Mouse (Mus musculus) spleen, adult 2 months (tissue): ENCODE results near the gene Tox3. TPM values are rescaled to one million over a fixed set of nuclear protein-coding genes. Genes with fewer than 3 reads are reported as not detected.

Experiments
- DNase-seq, 2 experiments: peaks; one replicate each; pipeline versions ENCODE4 v3.0.0 to v3.0.0-alpha.2; 2012 to 2021; ENCODE audit warnings: low spot score in 2 of 2, low read depth in 1 of 2
- H3K27ac ChIP-seq: fragments of 200-500 bp; 2 replicates; pipeline ENCODE4 v1.5.1; 2012; ENCODE audit warnings: low read length, inconsistent platforms; ENCODE audit not compliant: insufficient read depth
- H3K27me3 ChIP-seq: fragments of 200-500 bp; 2 replicates; pipeline ENCODE4 v1.6.1; 2012; ENCODE audit warnings: mild to moderate bottlenecking, moderate library complexity, low read length, inconsistent platforms; ENCODE audit not compliant: control insufficient read depth, insufficient read depth
- H3K36me3 ChIP-seq: fragments of 200-500 bp; 2 replicates; pipeline ENCODE4 v1.6.1; 2012; ENCODE audit warnings: mild to moderate bottlenecking, low read length, inconsistent platforms; ENCODE audit not compliant: control insufficient read depth, insufficient read depth
- H3K4me1 ChIP-seq: fragments of 200-500 bp; 2 replicates; pipeline ENCODE4 v1.6.1; 2011; ENCODE audit warnings: inconsistent platforms; ENCODE audit not compliant: control insufficient read depth, insufficient read depth, insufficient read length
- H3K4me3 ChIP-seq: fragments of 200-500 bp; 2 replicates; pipeline ENCODE4 v1.5.1; 2011; ENCODE audit warnings: mild to moderate bottlenecking, inconsistent platforms; ENCODE audit not compliant: insufficient read depth, insufficient read length; ENCODE audit errors: extremely low read depth
- CTCF ChIP-seq: fragments of 200-500 bp; IDR thresholded peaks from 2 replicates; pipeline ENCODE4 v1.5.1; 2011; ENCODE audit warnings: mild to moderate bottlenecking, inconsistent platforms; ENCODE audit not compliant: insufficient read depth, insufficient read length, insufficient replicate concordance; ENCODE audit errors: extremely low read depth
- POLR2A ChIP-seq: fragments of 200-500 bp; IDR thresholded peaks from 2 replicates; pipeline ENCODE4 v1.6.1; 2011; ENCODE audit warnings: low read depth, low read length, inconsistent platforms
- WGBS: fragments of 180-500 bp; shearing (Covaris S2); methylation state at CpG from one replicate; pipeline ENCODE4 v1.1.7; 2018; 5-methylcytosine and 5-hydroxymethylcytosine counted together
- polyA plus RNA-seq: library from polyadenylated mRNA; depleted of rRNA; stranded (reverse); fragments of >200 nt; gene quantifications from 2 replicates; pipeline ENCODE4 v1.2.3, GENCODE M21; 2012; rRNA removed

The Tox3 gene
- 0.08 and 0.35 TPM in 2 replicates for polyA plus RNA-seq

DNA sequence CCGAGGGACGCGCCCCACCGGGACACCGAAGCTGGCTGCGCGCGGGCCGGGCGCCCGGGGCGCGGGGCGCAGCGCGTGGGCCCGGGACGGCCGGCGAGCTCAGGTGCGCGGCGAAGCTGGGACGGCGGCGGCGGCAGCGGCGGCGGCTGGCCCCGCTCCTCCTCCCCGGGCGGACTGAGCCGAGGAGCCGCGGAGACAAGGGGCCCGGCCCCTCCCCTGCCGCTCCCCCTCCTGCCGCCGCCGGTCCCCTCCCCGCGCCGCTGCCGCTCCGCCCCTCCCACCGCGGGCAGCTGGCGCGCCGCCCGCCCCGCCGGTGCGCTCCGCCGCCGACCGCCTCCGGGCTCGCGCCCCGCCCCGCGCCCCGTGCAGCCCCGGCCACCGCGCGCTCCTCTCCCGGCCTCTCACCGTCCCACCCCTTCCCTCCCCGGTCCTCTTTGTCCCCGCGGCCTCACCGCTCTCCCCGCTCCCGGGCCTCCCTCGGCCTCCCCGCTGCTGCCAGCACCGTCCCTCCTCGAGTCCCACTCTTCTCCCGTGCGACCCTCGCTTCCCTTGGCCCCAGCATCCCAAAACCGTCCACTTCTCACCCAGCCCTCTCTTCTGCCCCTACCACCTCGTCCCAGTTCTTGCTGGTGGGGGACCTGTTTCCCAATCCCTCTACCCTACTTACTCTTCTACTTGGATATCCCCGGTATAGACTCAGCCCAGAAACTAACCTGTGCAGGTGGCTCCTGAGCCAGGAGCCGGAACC lies at the start of gene Tox3:
Gene Tox3, minus strand, starts transcription at position 166 of the 748 bp plus-strand sequence.
- TF ChIP-seq CTCF = no peak
- TF ChIP-seq POLR2A = no peak
- Histone ChIP-seq H3K36me3 (no peaks in the 10 kb centered on the region), H3K27ac (no peak within 1 kb of the TSS), H3K4me3 (0 out of 2 replicates have a peak within 1 kb of the TSS, but pooled peaks have one; percentile 1), H3K27me3 (peaks cover 10% of the 10 kb centered on the region), H3K4me1 (no peaks in the 10 kb centered on the region)
- WGBS = 9% methylated on average over 52 of the region's 89 CpGs
- no peak for DNase-seq

DNA sequence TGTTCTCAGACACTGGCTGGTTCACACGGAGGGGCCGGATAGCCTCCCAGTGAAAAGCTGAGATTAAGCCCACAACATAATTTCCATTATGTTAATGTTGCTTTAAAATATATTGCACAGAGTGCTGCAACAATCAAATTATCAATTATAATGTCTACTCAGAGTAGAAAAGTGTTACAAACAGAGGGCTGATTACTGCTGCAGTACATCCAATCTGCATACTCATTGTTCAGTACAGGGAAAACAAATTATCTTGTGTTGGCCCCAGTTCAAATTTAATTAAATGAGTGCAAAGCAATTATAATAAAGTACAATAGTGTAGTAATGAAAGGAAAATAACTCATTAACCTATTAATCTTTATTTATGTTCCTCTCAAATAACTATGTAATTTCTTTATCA lies 44.5 kb upstream of the Tox3 start:
- no peaks in the 10 kb centered on the region for H3K27me3 ChIP-seq
- DNase-seq = no peak
- H3K4me1 ChIP-seq = no peaks in the 10 kb centered on the region
- TF ChIP-seq POLR2A (no peak), CTCF (no peak)
- H3K36me3 ChIP-seq = no peaks in the 10 kb centered on the region
- no peak overlapping the region for H3K4me3 ChIP-seq
- no peak overlapping the region for H3K27ac ChIP-seq
- WGBS = 96% methylated on average over 2 of the region's 2 CpGs

- TF ChIP-seq CTCF (no peak), POLR2A (no peak)
- Histone ChIP-seq H3K27me3 (no peaks in the 10 kb centered on the region), H3K36me3 (no peaks in the 10 kb centered on the region), H3K4me1 (no peaks in the 10 kb centered on the region), H3K4me3 (no peak overlapping the region), H3K27ac (no peak overlapping the region)
- 5% methylated on average over 3 of the region's 3 CpGs for WGBS
- DNase-seq = no peak
Measured at GRCm38 (mm10) chr8:90391483-90392074, 43.4 kb upstream of the Tox3 start.

DNA sequence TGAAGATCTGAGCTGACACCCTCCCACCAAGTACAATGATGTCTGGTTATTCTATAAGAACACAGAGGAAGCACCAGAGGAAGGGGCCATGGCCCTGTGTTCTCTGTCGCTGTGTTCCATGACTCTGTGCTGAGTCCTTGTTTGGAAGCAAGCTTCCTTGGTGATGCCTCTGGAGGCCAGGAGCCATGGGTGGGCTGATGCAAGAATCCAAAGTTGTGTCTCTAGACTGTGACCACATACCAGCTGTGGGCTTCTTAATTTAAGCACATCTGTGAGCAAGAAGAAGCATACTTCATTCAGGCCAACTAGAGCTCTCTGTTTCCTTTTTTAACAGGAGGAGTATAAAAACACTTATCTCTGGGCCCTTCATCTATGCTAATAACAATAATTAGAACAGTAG lies 42.7 kb upstream of the Tox3 start:
- DNase-seq = no peak
- Histone ChIP-seq H3K27me3 (no peaks in the 10 kb centered on the region), H3K4me1 (no peaks in the 10 kb centered on the region), H3K27ac (no peak overlapping the region), H3K4me3 (no peak overlapping the region), H3K36me3 (no peaks in the 10 kb centered on the region)
- 76% methylated on average over 1 of the region's 1 CpGs for WGBS
- no peak for TF ChIP-seq CTCF
- TF ChIP-seq POLR2A = no peak

DNA sequence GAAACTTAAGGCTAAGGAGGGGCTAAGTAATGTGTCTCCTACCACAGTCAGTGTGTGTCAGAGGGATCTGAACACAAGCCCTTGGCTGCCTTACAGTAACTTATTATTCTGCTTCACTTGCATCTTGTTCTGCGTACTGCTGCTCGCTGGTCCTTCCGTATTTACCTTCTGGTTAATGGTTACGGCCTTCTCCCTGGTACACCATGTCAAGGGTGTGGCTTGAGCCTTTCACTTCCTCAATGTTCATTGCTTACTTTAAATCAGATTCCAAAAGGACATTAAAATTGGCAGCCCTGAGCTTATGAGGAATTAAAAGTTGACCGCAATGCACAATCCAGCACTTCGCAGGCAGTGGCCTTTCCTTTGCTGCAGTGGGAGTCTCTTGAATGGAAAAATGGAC lies 30.9 kb upstream of the Tox3 start:
- no peaks in the 10 kb centered on the region for H3K27me3 ChIP-seq
- WGBS = 83% methylated on average over 6 of the region's 6 CpGs
- TF ChIP-seq CTCF (no peak), POLR2A (no peak)
- H3K4me3 ChIP-seq = no peak overlapping the region
- no peaks in the 10 kb centered on the region for H3K36me3 ChIP-seq
- no peak overlapping the region for H3K27ac ChIP-seq
- no peaks in the 10 kb centered on the region for H3K4me1 ChIP-seq
- DNase-seq = no peak

DNA sequence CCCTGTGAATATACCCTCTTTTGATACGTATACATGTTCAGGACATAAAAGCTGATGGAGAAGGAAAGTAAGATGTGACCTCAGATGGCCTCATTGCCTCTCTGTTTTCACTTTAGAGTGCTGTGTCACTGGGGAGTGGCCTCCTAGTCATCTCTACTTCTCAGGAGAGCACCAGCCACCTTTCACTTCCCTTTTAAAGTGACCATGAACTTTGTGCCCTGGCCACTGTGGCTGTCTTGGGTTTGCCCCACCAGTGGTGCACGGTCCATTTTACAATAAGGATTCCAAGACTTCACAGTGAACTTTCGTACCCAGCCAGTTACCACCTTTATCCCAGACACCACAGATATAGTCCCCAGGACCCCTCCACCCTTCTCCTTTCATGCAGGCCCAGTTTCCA lies 29.9 kb upstream of the Tox3 start:
- H3K27me3 ChIP-seq = no peaks in the 10 kb centered on the region
- WGBS = 47% methylated on average over 3 of the region's 3 CpGs

More for the DNA sequence above, 29.9 kb upstream of the Tox3 start:
- H3K36me3 ChIP-seq = no peaks in the 10 kb centered on the region
- TF ChIP-seq CTCF (no peak), POLR2A (no peak)
- no peak overlapping the region for H3K4me3 ChIP-seq
- no peak for DNase-seq
- no peaks in the 10 kb centered on the region for H3K4me1 ChIP-seq
- H3K27ac ChIP-seq = no peak overlapping the region
